Mouse (Mus musculus): ENCODE data around the gene Sema4f.

Gene Sema4f

DNA sequence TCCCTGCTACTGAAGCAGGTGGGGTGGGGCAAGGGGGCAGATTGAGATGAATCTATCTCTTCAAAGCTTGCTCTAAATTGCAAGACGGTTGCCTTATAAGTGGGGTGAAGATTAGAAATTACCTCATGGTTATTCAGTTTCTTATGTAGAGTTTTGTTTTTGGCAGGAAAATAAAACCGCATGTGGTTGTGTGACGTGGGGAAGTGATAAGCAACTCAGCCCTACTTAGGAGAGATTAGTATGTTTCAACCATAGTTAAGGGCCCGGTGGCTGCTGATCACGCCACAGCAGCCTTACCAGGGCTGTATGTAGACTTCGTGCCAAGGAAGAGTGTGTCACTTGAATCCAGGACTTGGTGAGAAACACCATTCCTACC, 67.2 kb downstream of the Sema4f start:
- no peaks in the 10 kb centered on the region for H3K36me3 ChIP-seq (ENCODE audit: insufficient read depth, low read length)
- no peak for TF ChIP-seq CTCF (conservative IDR thresholded peaks at IDR 0.05; ENCODE audit: low read length)
- TF ChIP-seq POU5F1 (IDR thresholded peaks at IDR 0.05; ENCODE audit: borderline replicate concordance, low read length) = no peak
- TF ChIP-seq NANOG (IDR thresholded peaks at IDR 0.05; ENCODE audit: borderline replicate concordance, low read length) = no peak
- no peak overlapping the region for H3K4me3 ChIP-seq (replicated peaks; ENCODE audit: low read length)
- peaks cover 8% of the 10 kb centered on the region for H3K4me1 ChIP-seq (replicated peaks; ENCODE audit: low read depth, low read length)
- peaks cover 5% of the 10 kb centered on the region; the same call in 1 of the 2 replicates for H3K9me3 ChIP-seq (ENCODE audit: low read length)
- H3K27me3 ChIP-seq (ENCODE audit: insufficient read depth, low read length) = no peaks in the 10 kb centered on the region

DNA sequence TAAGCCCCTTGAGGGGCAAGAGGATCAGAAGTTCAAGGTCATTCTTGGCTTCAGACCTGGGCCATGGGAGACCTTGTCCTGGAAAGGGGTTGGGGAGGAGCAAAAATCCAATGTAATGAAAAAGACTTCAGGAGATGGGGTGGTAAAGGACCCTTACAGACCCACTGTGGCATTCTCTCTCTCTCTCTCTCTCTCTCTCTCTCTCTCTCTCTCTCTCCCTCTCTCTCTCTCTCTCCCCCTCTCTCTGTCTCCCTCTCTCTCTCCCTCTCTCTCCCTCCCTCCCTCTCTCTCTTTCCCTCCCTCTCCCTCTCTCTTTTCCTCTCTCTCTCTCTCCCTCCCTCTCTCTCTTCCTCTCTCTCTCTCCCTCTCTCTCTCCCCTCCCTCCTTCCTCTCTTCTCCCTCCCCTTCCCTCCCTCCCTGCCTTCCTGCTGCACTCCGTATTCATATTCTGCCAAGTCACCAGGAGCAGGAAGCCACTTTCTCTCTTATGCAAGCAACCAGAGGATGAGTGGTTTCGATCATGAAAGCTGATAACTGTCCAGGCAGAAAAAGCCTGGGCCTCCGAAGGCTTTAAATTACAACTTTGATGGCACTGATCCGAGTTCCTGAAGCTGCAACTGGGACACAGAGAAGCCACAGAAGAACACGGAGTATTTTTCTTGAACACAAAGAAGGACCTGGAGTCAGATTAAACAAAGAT, 67.8 kb downstream of the Sema4f start:
- Histone ChIP-seq H3K4me1 (replicated peaks; ENCODE audit: low read depth, low read length) (peaks cover 8% of the 10 kb centered on the region), H3K36me3 (ENCODE audit: insufficient read depth, low read length) (no peaks in the 10 kb centered on the region), H3K9me3 (ENCODE audit: low read length) (peaks cover 5% of the 10 kb centered on the region; the same call in 1 of the 2 replicates), H3K27me3 (ENCODE audit: insufficient read depth, low read length) (0 out of 2 replicates have a peak, but pooled peaks cover 1% of the 10 kb centered on the region), H3K4me3 (replicated peaks; ENCODE audit: low read length) (no peak overlapping the region)
- TF ChIP-seq NANOG (IDR thresholded peaks at IDR 0.05; ENCODE audit: borderline replicate concordance, low read length) (no peak), POU5F1 (IDR thresholded peaks at IDR 0.05; ENCODE audit: borderline replicate concordance, low read length) (no peak), CTCF (conservative IDR thresholded peaks at IDR 0.05; ENCODE audit: low read length) (no peak)

DNA sequence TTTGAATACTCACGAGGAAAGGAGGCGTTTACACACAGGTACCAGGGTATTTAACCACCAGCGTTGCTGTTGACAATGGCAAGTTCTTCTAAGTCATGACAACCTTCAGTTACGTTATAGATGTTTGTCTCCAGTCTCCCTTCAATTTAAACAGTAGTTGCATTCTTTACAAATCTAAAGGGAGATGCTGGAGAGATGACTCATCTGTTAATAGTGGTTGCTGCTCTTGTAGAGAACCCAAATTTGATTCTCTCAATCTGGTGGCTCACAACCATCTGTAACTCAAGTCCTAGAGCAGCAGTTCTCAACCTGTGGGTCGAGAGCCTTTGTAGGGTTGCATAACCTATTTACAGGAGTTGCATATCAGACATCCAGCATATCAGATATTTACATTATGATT, 71.1 kb downstream of the Sema4f start:
- Histone ChIP-seq H3K9me3 (ENCODE audit: low read length) (no peaks in the 10 kb centered on the region), H3K4me1 (replicated peaks; ENCODE audit: low read depth, low read length) (peaks cover 6% of the 10 kb centered on the region), H3K4me3 (replicated peaks; ENCODE audit: low read length) (no peak overlapping the region), H3K27me3 (ENCODE audit: insufficient read depth, low read length) (peaks cover 12% of the 10 kb centered on the region; the same call in 1 of the 2 replicates), H3K36me3 (ENCODE audit: insufficient read depth, low read length) (no peaks in the 10 kb centered on the region)
- TF ChIP-seq CTCF (conservative IDR thresholded peaks at IDR 0.05; ENCODE audit: low read length) = no peak

DNA sequence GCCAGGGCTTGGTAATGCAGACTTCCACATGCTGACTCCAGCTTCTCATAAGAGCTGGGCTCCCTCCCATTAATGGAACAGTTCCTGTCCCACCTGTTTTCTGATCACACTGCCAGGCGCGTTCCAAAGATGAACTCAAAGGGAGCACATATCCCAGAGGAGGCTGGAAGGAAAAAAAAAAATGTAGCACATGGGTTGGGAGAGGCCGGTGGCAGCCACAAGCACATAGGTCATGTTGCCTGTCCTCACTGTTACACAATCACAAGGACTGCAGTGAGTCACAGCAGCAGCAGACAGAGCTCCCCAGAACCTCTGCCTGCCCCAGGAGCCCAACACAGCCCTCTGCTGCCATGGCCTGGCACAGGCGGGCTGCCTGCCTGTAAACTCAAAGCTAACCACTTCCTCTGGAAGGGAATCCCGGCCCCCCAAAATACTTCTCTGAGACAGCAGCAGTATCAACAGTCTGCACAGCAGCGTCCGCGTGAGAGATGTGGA, 76.1 kb downstream of the Sema4f start:
- peaks cover 13% of the 10 kb centered on the region; the same call in 1 of the 2 replicates for H3K27me3 ChIP-seq (ENCODE audit: insufficient read depth, low read length)
- TF ChIP-seq POU5F1 (IDR thresholded peaks at IDR 0.05; ENCODE audit: borderline replicate concordance, low read length) (no peak), NANOG (IDR thresholded peaks at IDR 0.05; ENCODE audit: borderline replicate concordance, low read length) (no peak), CTCF (conservative IDR thresholded peaks at IDR 0.05; ENCODE audit: low read length) (no peak)

GRCm38 (mm10) chr6:82862475-82862874, 77.1 kb downstream of the Sema4f start:
- peak overlapping the region; percentile 56 for H3K4me3 ChIP-seq (replicated peaks; ENCODE audit: low read length)
- no peaks in the 10 kb centered on the region for H3K36me3 ChIP-seq (ENCODE audit: insufficient read depth, low read length)
- H3K4me1 ChIP-seq (replicated peaks; ENCODE audit: low read depth, low read length) = peaks cover 42% of the 10 kb centered on the region
- H3K27me3 ChIP-seq (ENCODE audit: insufficient read depth, low read length) = peaks cover 13% of the 10 kb centered on the region; the same call in 1 of the 2 replicates
- TF ChIP-seq NANOG (IDR thresholded peaks at IDR 0.05; ENCODE audit: borderline replicate concordance, low read length) (no peak), CTCF (conservative IDR thresholded peaks at IDR 0.05; ENCODE audit: low read length) (no peak), POU5F1 (IDR thresholded peaks at IDR 0.05; ENCODE audit: borderline replicate concordance, low read length) (no peak)
- H3K9me3 ChIP-seq (ENCODE audit: low read length) = no peaks in the 10 kb centered on the region

More for the DNA sequence above, 76.1 kb downstream of the Sema4f start:
- Histone ChIP-seq H3K4me1 (replicated peaks; ENCODE audit: low read depth, low read length) (peaks cover 38% of the 10 kb centered on the region), H3K4me3 (replicated peaks; ENCODE audit: low read length) (peak overlapping the region; percentile 56), H3K36me3 (ENCODE audit: insufficient read depth, low read length) (no peaks in the 10 kb centered on the region), H3K9me3 (ENCODE audit: low read length) (no peaks in the 10 kb centered on the region)

- Histone ChIP-seq H3K4me3 (replicated peaks; ENCODE audit: low read length) (peak overlapping the region; percentile 56), H3K27me3 (ENCODE audit: insufficient read depth, low read length) (peaks cover 13% of the 10 kb centered on the region; the same call in 1 of the 2 replicates), H3K9me3 (ENCODE audit: low read length) (no peaks in the 10 kb centered on the region), H3K4me1 (replicated peaks; ENCODE audit: low read depth, low read length) (peaks cover 43% of the 10 kb centered on the region), H3K36me3 (ENCODE audit: insufficient read depth, low read length) (no peaks in the 10 kb centered on the region)
- TF ChIP-seq CTCF (conservative IDR thresholded peaks at IDR 0.05; ENCODE audit: low read length) (no peak), NANOG (IDR thresholded peaks at IDR 0.05; ENCODE audit: borderline replicate concordance, low read length) (no peak), POU5F1 (IDR thresholded peaks at IDR 0.05; ENCODE audit: borderline replicate concordance, low read length) (no peak)
Observed at GRCm38 (mm10) chr6:82862042-82862441, 77.5 kb downstream of the Sema4f start.

All from E14TG2a.4 (cell line).